Mouse (Mus musculus) thymus, adult 2 months (tissue): ENCODE results near the gene a.

Experiments used
- CTCF ChIP-seq: fragments of 200-500 bp; IDR thresholded peaks from 2 replicates; pipeline ENCODE4 v1.5.1; 2012; ENCODE audit warnings: mild to moderate bottlenecking, control low read depth, low read length, moderate library complexity, borderline replicate concordance; ENCODE audit not compliant: control insufficient read depth, poor library complexity, insufficient read depth; ENCODE audit errors: extremely low read depth
- POLR2A ChIP-seq: fragments of 200-500 bp; IDR thresholded peaks from 2 replicates; pipeline ENCODE4 v1.6.1; 2012; ENCODE audit warnings: mild to moderate bottlenecking, low read length, control low read depth, moderate library complexity; ENCODE audit not compliant: control insufficient read depth, poor library complexity, insufficient read depth; ENCODE audit errors: extremely low read depth

DNA sequence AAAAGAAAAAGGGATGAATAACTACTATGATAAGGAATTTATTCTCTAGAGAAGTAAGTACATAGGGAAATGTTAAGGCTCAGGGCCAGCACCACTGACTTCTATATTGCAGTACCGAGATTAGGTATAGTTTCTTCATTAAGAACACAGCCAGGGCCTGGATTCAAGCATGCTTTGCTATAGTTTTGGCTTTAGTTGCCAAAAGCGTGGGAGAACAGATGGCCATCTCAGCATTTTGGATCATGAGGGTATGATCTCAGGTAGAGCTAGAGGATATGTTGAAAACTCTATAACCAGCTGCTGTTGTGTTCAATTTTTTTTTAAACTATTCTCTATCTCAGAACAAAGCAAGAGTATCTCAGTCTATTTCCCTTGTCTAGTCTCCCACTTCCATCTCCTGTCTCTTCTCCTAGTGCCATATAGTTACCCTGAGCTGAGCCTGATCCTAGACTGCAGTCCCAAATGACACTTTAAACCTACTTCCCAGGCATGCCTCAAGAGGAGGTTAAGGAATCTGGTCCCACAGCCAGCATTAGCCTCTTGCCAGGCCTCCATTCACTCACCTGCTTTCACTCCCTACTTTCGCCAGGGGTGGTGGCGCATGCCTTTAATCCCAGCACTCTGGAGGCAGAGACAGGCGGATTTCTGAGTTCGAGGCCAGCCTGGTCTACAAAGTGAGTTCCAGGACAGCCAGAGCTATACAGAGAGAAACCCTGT is 43.1 kb downstream of the a start:
- TF ChIP-seq CTCF (no peak), POLR2A (no peak)
